Mouse (Mus musculus): ENCODE measurements at regions not wholly inside any gene's neighbourhood (a gene's known extent, or its start where the extent isn't known, plus 50 kb on each side); places are given as distances from the start of the nearest gene placed in this dataset.

DNA sequence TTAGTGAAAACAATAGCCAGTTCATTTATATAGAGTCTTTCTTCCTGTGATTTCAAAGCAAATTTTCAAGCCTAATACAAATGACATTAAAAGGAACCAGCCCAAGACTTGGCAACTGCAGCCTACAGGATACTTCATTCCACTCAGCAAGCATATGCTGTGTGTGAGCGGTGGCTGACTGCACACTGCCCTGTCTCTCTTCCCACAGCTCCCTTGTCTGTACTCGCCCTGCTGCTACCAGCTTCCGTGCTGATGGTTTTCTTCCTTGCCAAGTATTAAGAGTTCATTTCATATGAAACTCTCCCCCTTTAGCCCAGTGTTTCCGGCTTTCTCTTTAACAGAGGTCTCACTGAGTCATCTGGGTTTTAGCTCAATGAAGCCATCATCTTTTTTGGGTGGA lies 73.9 kb upstream of the Gm15217 start:
- no peaks in the 10 kb centered on the region for H3K36me3 ChIP-seq (ENCODE audit: control insufficient read depth in 1 of 2, insufficient read depth in 2 of 2, low read length in 2 of 2)
- H3K27me3 ChIP-seq (ENCODE audit: control insufficient read depth in 1 of 2, insufficient read depth in 2 of 2, low read length in 2 of 2): no peaks in the 10 kb centered on the region
- no peak for TF ChIP-seq USF1 (IDR thresholded peaks at IDR 0.05; ENCODE audit: low read depth, low read length)
- no peak for DNase-seq (ENCODE audit: low read depth, low spot score)
- no peaks in the 10 kb centered on the region for H3K79me2 ChIP-seq (ENCODE audit: control insufficient read depth, insufficient read depth, low read length, poor library complexity)
- no peaks in the 10 kb centered on the region for H3K4me1 ChIP-seq (ENCODE audit: control insufficient read depth in 1 of 2, insufficient read depth in 2 of 2, low read length in 2 of 2)
- no peak overlapping the region for H3K4me3 ChIP-seq (ENCODE audit: control insufficient read depth in 1 of 2, insufficient read depth in 1 of 2, low read depth in 2 of 2, low read length in 2 of 2)
- no peak overlapping the region for H3K27ac ChIP-seq (ENCODE audit: control insufficient read depth, low read depth, low read length)
- H3K9ac ChIP-seq (ENCODE audit: control insufficient read depth, low read depth, low read length, poor library complexity, severe bottlenecking): no peak overlapping the region
- no peaks in the 10 kb centered on the region for H3K9me3 ChIP-seq (replicated peaks; ENCODE audit: insufficient read depth, low read length)

- no peak for TF ChIP-seq USF1 (IDR thresholded peaks at IDR 0.05; ENCODE audit: low read depth, low read length)
- TF ChIP-seq KAT2A (conservative IDR thresholded peaks at IDR 0.05; ENCODE audit: low read depth, low read length): no peak
- TF ChIP-seq RCOR1 (IDR thresholded peaks at IDR 0.05; ENCODE audit: low read depth, low read length): no peak
- TF ChIP-seq TBP (IDR thresholded peaks at IDR 0.05; ENCODE audit: low read depth, low read length): no peak
- no peak for TF ChIP-seq MYC (IDR thresholded peaks at IDR 0.05; ENCODE audit: low read depth, low read length)
- TF ChIP-seq ELF1 (IDR thresholded peaks at IDR 0.05; ENCODE audit: low read depth, low read length): no peak
- no peak for TF ChIP-seq NELFE (IDR thresholded peaks at IDR 0.05; ENCODE audit: low read depth, low read length)
- no peak for TF ChIP-seq HCFC1 (IDR thresholded peaks at IDR 0.05; ENCODE audit: low read depth, low read length)
- no peak for TF ChIP-seq GATA1 (IDR thresholded peaks at IDR 0.05; ENCODE audit: low read depth, low read length)
- no peak for TF ChIP-seq MAX (IDR thresholded peaks at IDR 0.05; ENCODE audit: low read length)
- TF ChIP-seq ZNF384 (IDR thresholded peaks at IDR 0.05; ENCODE audit: low read depth, low read length): no peak
- no peak for TF ChIP-seq E2F4 (IDR thresholded peaks at IDR 0.05; ENCODE audit: borderline replicate concordance, low read depth, low read length)
- TF ChIP-seq MYB (IDR thresholded peaks at IDR 0.05; ENCODE audit: low read depth, low read length): no peak
- no peak for TF ChIP-seq JUND (IDR thresholded peaks at IDR 0.05; ENCODE audit: low read depth, low read length)
- TF ChIP-seq CHD1 (IDR thresholded peaks at IDR 0.05; ENCODE audit: low read depth, low read length): no peak
- no peak for TF ChIP-seq NRF1 (IDR thresholded peaks at IDR 0.05; ENCODE audit: insufficient read depth, low read depth, low read length, poor library complexity, severe bottlenecking)
- no peak for TF ChIP-seq ZKSCAN1 (IDR thresholded peaks at IDR 0.05; ENCODE audit: low read depth, low read length)
- no peak for TF ChIP-seq POLR2AphosphoS5 (IDR thresholded peaks at IDR 0.05; ENCODE audit: borderline replicate concordance, low read depth, low read length)
- TF ChIP-seq TCF12 (IDR thresholded peaks at IDR 0.05; ENCODE audit: low read depth, low read length): no peak
- TF ChIP-seq POLR2AphosphoS2 (IDR thresholded peaks at IDR 0.05; ENCODE audit: low read length): no peak
- H3K4me1 ChIP-seq (ENCODE audit: control insufficient read depth in 1 of 2, insufficient read depth in 2 of 2, low read length in 2 of 2): no peaks in the 10 kb centered on the region
These were observed 66.2 kb upstream of the Gm15217 start for GRCm38 (mm10) chr14:46313064-46313463.

More at GRCm38 (mm10) chr14:46313064-46313463, 66.2 kb upstream of the Gm15217 start:
- Histone ChIP-seq H3K9ac (ENCODE audit: control insufficient read depth, low read depth, low read length, poor library complexity, severe bottlenecking) (no peak overlapping the region), H3K27me3 (ENCODE audit: control insufficient read depth in 1 of 2, insufficient read depth in 2 of 2, low read length in 2 of 2) (no peaks in the 10 kb centered on the region), H3K9me3 (replicated peaks; ENCODE audit: insufficient read depth, low read length) (no peaks in the 10 kb centered on the region), H3K27ac (ENCODE audit: control insufficient read depth, low read depth, low read length) (no peak overlapping the region), H3K4me3 (ENCODE audit: control insufficient read depth in 1 of 2, insufficient read depth in 1 of 2, low read depth in 2 of 2, low read length in 2 of 2) (no peak overlapping the region), H3K36me3 (ENCODE audit: control insufficient read depth in 1 of 2, insufficient read depth in 2 of 2, low read length in 2 of 2) (no peaks in the 10 kb centered on the region), H3K79me2 (ENCODE audit: control insufficient read depth, insufficient read depth, low read length, poor library complexity) (no peaks in the 10 kb centered on the region)
- DNase-seq (ENCODE audit: low read depth, low spot score): no peak

Data from MEL (cell line).